Mouse (Mus musculus) G1E (cell line): Measurements from ENCODE around the gene B4galnt1. TPM values are rescaled to one million over a fixed set of nuclear protein-coding genes. Genes with fewer than 3 reads are reported as not detected.
A peak's percentile ranks its signal among the peaks of the same experiment; 100 is the strongest.

ENCODE experiments used
- ATAC-seq: 2 replicates; pipeline ENCODE4 v1.8.0; 2016; ENCODE audit warnings: mild to moderate bottlenecking; ENCODE audit not compliant: insufficient number of reproducible peaks, poor library complexity, low FRiP score, severe bottlenecking; ENCODE audit errors: extremely low read depth
- DNase-seq: peaks from one replicate; pipeline ENCODE4 v3.0.0; 2012; ENCODE audit warnings: low spot score
- H3K27me3 ChIP-seq: 2 replicates; pipeline ENCODE4 v1.6.1; 2012; ENCODE audit warnings: mild to moderate bottlenecking, low read length, inconsistent platforms; ENCODE audit not compliant: insufficient read depth
- H3K36me3 ChIP-seq: replicated peaks from 2 replicates; pipeline ENCODE3; 2012; ENCODE audit warnings: mild to moderate bottlenecking, inconsistent platforms
- H3K4me1 ChIP-seq: 2 replicates; pipeline ENCODE4 v1.6.1; 2012; ENCODE audit warnings: low read depth, low read length, inconsistent platforms, mixed read lengths; ENCODE audit not compliant: insufficient read depth
- H3K4me3 ChIP-seq: 2 replicates; pipeline ENCODE4 v1.5.1; 2012; ENCODE audit warnings: low read depth, mild to moderate bottlenecking, inconsistent platforms, low read length, moderate library complexity, mixed read lengths
- H3K9me3 ChIP-seq: replicated peaks from 2 replicates; pipeline ENCODE4 v1.6.1; 2012; ENCODE audit warnings: inconsistent platforms
- CTCF ChIP-seq: IDR thresholded peaks from 2 replicates; pipeline ENCODE4 v1.5.1; 2012; ENCODE audit warnings: low read depth, low read length, inconsistent platforms, mixed read lengths
- GATA1 ChIP-seq: IDR thresholded peaks from 2 replicates; pipeline ENCODE4 v1.6.1; 2012; ENCODE audit warnings: borderline replicate concordance, low read length, inconsistent platforms, mixed read lengths
- GATA2 ChIP-seq: IDR thresholded peaks from 2 replicates; pipeline ENCODE4 v1.6.1; 2012; ENCODE audit warnings: low read depth, low read length, inconsistent platforms, borderline replicate concordance
- POLR2AphosphoS5 ChIP-seq: IDR thresholded peaks from 2 replicates; pipeline ENCODE4 v1.6.1; 2012; ENCODE audit warnings: low read depth, low read length, inconsistent platforms; ENCODE audit not compliant: insufficient replicate concordance
- TAL1 ChIP-seq: conservative IDR thresholded peaks from 2 replicates; pipeline ENCODE4 v1.6.1; 2012; ENCODE audit warnings: low read depth, low read length, inconsistent platforms, mixed read lengths
- polyA plus RNA-seq: library from polyadenylated mRNA; stranded (reverse); fragments of >175 nt; gene quantifications from 2 replicates; pipeline ENCODE4 v1.2.3, GENCODE M21; 2012
- total RNA-seq, 2 experiments: library from RNA; stranded (forward) in 1 of 2; stranded (reverse) in 1 of 2; fragments of 200-1000 nt in 1 of 2; fragments of >200 nt in 1 of 2; fragmentation: Nextera tagmentation in 1 of 2; gene quantifications; 2 replicates each; pipeline ENCODE4 v1.2.3; 2014 to 2017

B4galnt1 gene
- total and polyA plus RNA-seq, 3 experiments: 65.0 to 318 (median 173) TPM

DNA sequence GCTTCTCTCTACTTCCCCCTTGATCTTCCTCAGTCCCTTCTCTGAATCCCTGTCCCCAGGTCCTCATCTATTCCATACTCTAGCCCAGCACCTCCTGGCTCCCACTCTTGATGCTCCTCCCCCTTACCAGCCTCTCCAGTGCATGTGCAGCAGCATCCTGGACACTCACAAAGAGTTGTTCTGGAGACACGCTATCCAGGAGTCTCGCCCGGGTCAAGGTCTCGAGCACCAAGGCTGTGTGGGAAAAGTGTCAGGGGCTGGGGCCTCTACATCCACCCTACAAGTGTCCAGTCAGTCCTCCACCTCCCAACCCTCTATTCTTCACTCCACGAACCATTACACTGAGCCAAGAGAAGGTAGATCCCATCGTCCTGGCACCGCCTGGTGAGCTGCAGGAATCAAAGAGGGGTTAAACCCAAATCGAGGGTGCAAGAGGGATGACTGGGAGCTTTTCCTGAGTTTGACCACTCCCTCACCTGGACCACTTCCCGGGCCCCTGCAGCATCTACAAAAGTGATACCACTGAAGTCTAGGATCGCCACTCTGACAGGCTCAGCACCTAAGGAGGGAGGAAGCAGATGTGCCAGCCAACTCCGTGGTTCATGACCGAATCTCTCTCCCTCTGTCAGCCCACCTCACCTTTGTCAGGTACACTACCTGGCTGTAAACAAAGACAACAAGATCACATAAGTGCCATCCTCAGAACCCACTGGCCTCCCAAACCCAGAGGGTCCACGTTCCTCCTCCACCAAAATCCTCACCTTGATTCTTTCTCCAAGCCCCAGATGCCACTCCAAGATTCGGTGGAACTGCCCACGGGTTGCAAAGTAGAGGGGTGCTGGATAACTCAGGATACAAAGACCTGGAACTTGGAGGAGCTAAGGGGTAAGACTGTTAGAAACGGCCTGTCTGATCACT is 8.4 kb downstream of the B4galnt1 start:
- DNase-seq (no peak), ATAC-seq (no peak)
- TF ChIP-seq CTCF: no peak
- no peak for TF ChIP-seq TAL1
- no peak for TF ChIP-seq GATA1
- no peak for TF ChIP-seq GATA2
- Histone ChIP-seq H3K4me1 (peaks cover 93% of the 10 kb centered on the region), H3K27me3 (peaks cover 6% of the 10 kb centered on the region; the same call in 1 of the 2 replicates), H3K36me3 (peaks cover 66% of the 10 kb centered on the region), H3K4me3 (no peak overlapping the region), H3K9me3 (peaks cover 2% of the 10 kb centered on the region)

DNA sequence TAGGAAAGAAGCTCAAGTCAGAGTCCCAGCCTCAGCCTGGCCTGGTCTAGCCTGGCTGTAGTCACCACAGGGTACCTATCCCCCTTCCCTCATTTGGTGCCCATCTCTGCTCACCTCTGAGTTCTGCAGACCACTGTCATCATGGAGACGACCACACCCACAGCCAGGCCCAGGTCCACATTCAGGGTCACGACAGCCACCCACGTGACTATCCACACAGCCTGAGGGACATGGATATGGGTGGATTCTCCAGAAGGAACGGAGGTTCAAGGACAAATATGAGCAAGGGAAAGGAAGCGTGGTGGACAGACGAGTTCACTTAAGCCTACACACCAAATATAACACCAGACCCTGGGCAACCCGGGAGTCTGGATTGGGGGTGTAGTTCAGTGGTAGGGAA is 9.1 kb downstream of the B4galnt1 start:
- Histone ChIP-seq H3K36me3 (peaks cover 58% of the 10 kb centered on the region), H3K4me3 (no peak overlapping the region), H3K9me3 (peaks cover 7% of the 10 kb centered on the region), H3K27me3 (peaks cover 11% of the 10 kb centered on the region; the same call in 1 of the 2 replicates), H3K4me1 (peaks cover 93% of the 10 kb centered on the region)
- TF ChIP-seq GATA1: no peak
- peak; percentile 86; the same call in 1 of the 2 replicates for TF ChIP-seq POLR2AphosphoS5
- ATAC-seq (no peak), DNase-seq (no peak)

DNA sequence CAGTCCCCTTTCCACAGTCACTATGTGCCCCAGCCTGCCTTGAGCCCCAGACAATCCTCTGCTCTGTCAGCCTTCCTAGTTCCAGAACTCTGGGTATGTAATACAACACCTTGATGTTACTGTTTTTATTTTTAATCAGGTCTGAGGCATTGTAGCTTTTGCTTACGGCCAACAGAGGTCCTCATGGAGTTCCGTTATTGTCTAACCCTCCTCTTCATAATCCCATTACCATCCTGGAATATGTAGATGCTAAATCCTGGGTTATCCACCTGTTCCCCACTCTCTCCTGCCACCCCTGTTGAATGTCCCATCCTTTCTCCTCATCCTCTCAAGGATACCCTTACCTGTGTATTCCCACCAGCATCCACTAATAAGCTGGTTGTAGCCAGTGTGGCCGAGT is 11.2 kb downstream of the B4galnt1 start:
- Histone ChIP-seq H3K27me3 (peaks cover 11% of the 10 kb centered on the region; the same call in 1 of the 2 replicates), H3K4me1 (peaks cover 93% of the 10 kb centered on the region), H3K9me3 (peaks cover 7% of the 10 kb centered on the region), H3K4me3 (peak overlapping the region; percentile 61; the same call in 1 of the 2 replicates), H3K36me3 (peaks cover 39% of the 10 kb centered on the region)
- no peak for ATAC-seq
- no peak for DNase-seq
- TF ChIP-seq GATA1: no peak
- 0 out of 2 replicates have a peak, but pooled peaks have one; percentile 11 for TF ChIP-seq CTCF
- TF ChIP-seq TAL1: no peak
- TF ChIP-seq POLR2AphosphoS5: no peak
- no peak for TF ChIP-seq GATA2

DNA sequence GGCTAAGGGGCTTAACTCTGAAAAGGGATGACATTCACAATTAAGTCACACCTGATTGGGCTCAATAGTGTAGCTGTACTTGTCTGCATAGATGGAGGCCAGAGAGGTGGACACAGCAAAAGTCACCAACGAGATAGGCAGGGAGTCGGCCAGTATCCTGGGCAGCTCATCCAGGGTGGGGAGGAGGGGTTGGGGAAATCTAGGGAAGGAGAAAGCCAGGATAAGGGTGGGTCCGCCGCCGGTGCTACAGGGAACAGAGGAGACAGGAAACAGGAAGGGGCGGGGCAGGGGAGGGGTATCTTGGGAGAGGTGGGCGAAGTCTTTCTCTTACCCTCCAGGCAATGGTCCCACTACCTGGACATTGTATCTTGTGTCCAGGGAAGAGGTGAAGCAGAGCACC is 11.7 kb downstream of the B4galnt1 start:
- Histone ChIP-seq H3K4me1 (peaks cover 92% of the 10 kb centered on the region), H3K4me3 (peak overlapping the region; percentile 61; the same call in 1 of the 2 replicates)
- TF ChIP-seq GATA2 (no peak), GATA1 (no peak), TAL1 (no peak), POLR2AphosphoS5 (no peak), CTCF (no peak)

DNA sequence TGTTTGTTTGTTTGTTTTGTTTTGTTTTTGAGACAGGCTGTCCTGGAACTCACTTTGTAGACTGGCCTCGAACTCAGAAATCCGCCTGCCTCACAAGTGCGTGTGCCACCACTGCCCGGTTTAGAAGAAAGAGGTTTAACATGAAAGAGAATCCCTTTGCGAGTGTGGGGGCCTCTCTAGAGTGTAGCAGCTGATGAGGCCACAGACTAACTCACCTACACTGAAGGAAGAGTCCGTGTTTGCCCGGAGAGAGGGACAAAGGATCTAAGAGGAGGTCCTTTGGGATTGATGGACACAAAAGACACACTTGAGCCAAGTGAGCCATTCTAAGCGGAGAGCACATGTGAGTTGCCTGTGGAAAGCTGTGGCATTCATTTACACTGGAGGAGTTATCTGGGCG is 12.2 kb downstream of the B4galnt1 start:
- TF ChIP-seq TAL1: no peak
- no peak for TF ChIP-seq GATA1
- TF ChIP-seq CTCF: no peak
- no peak for TF ChIP-seq GATA2
- no peak; the same call in 1 of the 2 replicates for TF ChIP-seq POLR2AphosphoS5
- ATAC-seq (no peak), DNase-seq (no peak)
- Histone ChIP-seq H3K4me3 (peak overlapping the region; percentile 67; the same call in 1 of the 2 replicates), H3K27me3 (peaks cover 11% of the 10 kb centered on the region; the same call in 1 of the 2 replicates), H3K9me3 (peaks cover 7% of the 10 kb centered on the region), H3K4me1 (peaks cover 91% of the 10 kb centered on the region), H3K36me3 (peaks cover 38% of the 10 kb centered on the region)

More for the DNA sequence above, 11.7 kb downstream of the B4galnt1 start:
- peaks cover 11% of the 10 kb centered on the region; the same call in 1 of the 2 replicates for H3K27me3 ChIP-seq
- H3K36me3 ChIP-seq: peaks cover 38% of the 10 kb centered on the region
- ATAC-seq (no peak), DNase-seq (no peak)
- H3K9me3 ChIP-seq: peaks cover 7% of the 10 kb centered on the region

DNA sequence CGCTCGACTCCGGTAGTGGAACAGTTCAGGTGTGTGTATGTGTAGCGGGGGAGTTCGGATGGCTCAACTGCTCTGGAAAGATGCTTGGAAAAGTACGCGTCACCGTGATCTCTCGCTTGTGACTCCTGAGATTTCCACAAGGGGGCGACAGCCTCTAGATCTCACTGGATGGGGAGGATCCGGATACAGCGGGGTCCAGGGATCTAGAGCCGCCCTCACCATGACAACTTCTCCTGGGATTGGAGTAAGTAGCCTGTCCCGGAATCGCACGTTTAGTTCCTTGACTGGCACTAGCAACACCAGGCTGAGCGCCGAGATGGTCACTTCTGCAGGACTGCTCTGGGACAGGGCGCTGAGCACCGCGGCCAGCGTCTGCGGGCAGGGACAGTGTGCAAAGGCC is 12.7 kb downstream of the B4galnt1 start:
- TF ChIP-seq CTCF (peak; percentile 63), GATA1 (no peak)
- H3K4me1 ChIP-seq: peaks cover 91% of the 10 kb centered on the region
- peak; percentile 82 for DNase-seq

More for the DNA sequence above, 12.7 kb downstream of the B4galnt1 start:
- Histone ChIP-seq H3K36me3 (peaks cover 38% of the 10 kb centered on the region), H3K4me3 (peak overlapping the region; percentile 67), H3K27me3 (peaks cover 11% of the 10 kb centered on the region; the same call in 1 of the 2 replicates), H3K9me3 (peaks cover 7% of the 10 kb centered on the region)
- 0 out of 2 replicates have a peak, but pooled peaks have one; percentile 43 for ATAC-seq
